Mouse (Mus musculus): ENCODE results near the gene Ptprk. TPM values are rescaled to one million over a fixed set of nuclear protein-coding genes. Genes with fewer than 3 reads are reported as not detected.

Ptprk gene
- polyA plus RNA-seq, 1 experiment: 28.8 TPM

- Histone ChIP-seq H3K36me3 (ENCODE audit: control insufficient read depth, insufficient read depth) (peaks cover 10% of the 10 kb centered on the region), H3K4me3 (no peak overlapping the region), H3K27me3 (ENCODE audit: control insufficient read depth, insufficient read depth, insufficient read length) (no peaks in the 10 kb centered on the region), H3K4me2 (ENCODE audit: low read depth) (no peak overlapping the region), H3K79me2 (ENCODE audit: control insufficient read depth, insufficient read depth) (no peaks in the 10 kb centered on the region), H3ac (ENCODE audit: control insufficient read depth, insufficient read length) (no peak overlapping the region)
- TF ChIP-seq POLR2A (IDR thresholded peaks at IDR 0.05; ENCODE audit: insufficient read length, low read depth) (no peak), E2F4 (IDR thresholded peaks at IDR 0.05; ENCODE audit: insufficient read depth) (no peak), REST (IDR thresholded peaks at IDR 0.05; ENCODE audit: insufficient read depth, insufficient read length) (no peak), MYOG (IDR thresholded peaks at IDR 0.05; ENCODE audit: control insufficient read depth in 1 of 3, insufficient read depth in 1 of 3, insufficient read length in 2 of 3, low read depth in 2 of 3) (no peak), USF1 (IDR thresholded peaks at IDR 0.05; ENCODE audit: low read depth) (no peak), MYOD1 (IDR thresholded peaks at IDR 0.05; ENCODE audit: control insufficient read depth in 1 of 3, insufficient read length in 2 of 3, low read depth in 2 of 3) (no peak), POLR2AphosphoS2 (IDR thresholded peaks at IDR 0.05; ENCODE audit: insufficient read length, low read depth) (no peak), MAX (IDR thresholded peaks at IDR 0.05; ENCODE audit: low read depth) (no peak), TCF12 (IDR thresholded peaks at IDR 0.05; ENCODE audit: insufficient read depth, poor library complexity, severe bottlenecking) (no peak)
These were observed 305.3 kb downstream of the Ptprk start for GRCm38 (mm10) chr10:28379752-28380488.

GRCm38 (mm10) chr10:28387563-28388222 lies 313.1 kb downstream of the Ptprk start:
- Histone ChIP-seq H3K27me3 (ENCODE audit: control insufficient read depth, insufficient read depth, insufficient read length) (no peaks in the 10 kb centered on the region), H3K79me2 (ENCODE audit: control insufficient read depth, insufficient read depth) (no peaks in the 10 kb centered on the region), H3K36me3 (ENCODE audit: control insufficient read depth, insufficient read depth) (peaks cover 16% of the 10 kb centered on the region), H3K4me3 (no peak overlapping the region), H3K4me2 (ENCODE audit: low read depth) (no peak overlapping the region), H3ac (ENCODE audit: control insufficient read depth, insufficient read length) (no peak overlapping the region)
- TF ChIP-seq CEBPB (IDR thresholded peaks at IDR 0.05; ENCODE audit: insufficient read depth, poor library complexity, severe bottlenecking) (no peak), MYOG (IDR thresholded peaks at IDR 0.05; ENCODE audit: control insufficient read depth in 1 of 3, insufficient read depth in 1 of 3, insufficient read length in 2 of 3, low read depth in 2 of 3) (no peak), USF1 (IDR thresholded peaks at IDR 0.05; ENCODE audit: low read depth) (no peak), MYOD1 (IDR thresholded peaks at IDR 0.05; ENCODE audit: control insufficient read depth in 1 of 3, insufficient read length in 2 of 3, low read depth in 2 of 3) (no peak), TCF12 (IDR thresholded peaks at IDR 0.05; ENCODE audit: insufficient read depth, poor library complexity, severe bottlenecking) (no peak), REST (IDR thresholded peaks at IDR 0.05; ENCODE audit: insufficient read depth, insufficient read length) (no peak), POLR2A (IDR thresholded peaks at IDR 0.05; ENCODE audit: insufficient read length, low read depth) (no peak), MAX (IDR thresholded peaks at IDR 0.05; ENCODE audit: low read depth) (no peak), E2F4 (IDR thresholded peaks at IDR 0.05; ENCODE audit: insufficient read depth) (no peak), POLR2AphosphoS2 (IDR thresholded peaks at IDR 0.05; ENCODE audit: insufficient read length, low read depth) (no peak), SRF (IDR thresholded peaks at IDR 0.05; ENCODE audit: control insufficient read depth, insufficient read length, low read depth) (no peak), TCF3 (IDR thresholded peaks at IDR 0.05; ENCODE audit: insufficient read length, low read depth) (no peak)

- Histone ChIP-seq H3K4me3 (no peak overlapping the region), H3K36me3 (ENCODE audit: control insufficient read depth, insufficient read depth) (no peaks in the 10 kb centered on the region), H3K79me2 (ENCODE audit: control insufficient read depth, insufficient read depth) (no peaks in the 10 kb centered on the region), H3ac (ENCODE audit: control insufficient read depth, insufficient read length) (no peak overlapping the region), H3K27me3 (ENCODE audit: control insufficient read depth, insufficient read depth, insufficient read length) (no peaks in the 10 kb centered on the region), H3K4me2 (ENCODE audit: low read depth) (no peak overlapping the region)
- no peak for TF ChIP-seq MAX (IDR thresholded peaks at IDR 0.05; ENCODE audit: low read depth)
- no peak for TF ChIP-seq TCF3 (IDR thresholded peaks at IDR 0.05; ENCODE audit: insufficient read length, low read depth)
- TF ChIP-seq USF1 (IDR thresholded peaks at IDR 0.05; ENCODE audit: low read depth): no peak
- TF ChIP-seq TCF12 (IDR thresholded peaks at IDR 0.05; ENCODE audit: insufficient read depth, poor library complexity, severe bottlenecking): no peak
- no peak for TF ChIP-seq POLR2A (IDR thresholded peaks at IDR 0.05; ENCODE audit: insufficient read length, low read depth)
- no peak for TF ChIP-seq E2F4 (IDR thresholded peaks at IDR 0.05; ENCODE audit: insufficient read depth)
- no peak for TF ChIP-seq MYOD1 (IDR thresholded peaks at IDR 0.05; ENCODE audit: control insufficient read depth in 1 of 3, insufficient read length in 2 of 3, low read depth in 2 of 3)
- TF ChIP-seq SRF (IDR thresholded peaks at IDR 0.05; ENCODE audit: control insufficient read depth, insufficient read length, low read depth): no peak
- TF ChIP-seq MYOG (IDR thresholded peaks at IDR 0.05; ENCODE audit: control insufficient read depth in 1 of 3, insufficient read depth in 1 of 3, insufficient read length in 2 of 3, low read depth in 2 of 3): no peak
- TF ChIP-seq POLR2AphosphoS2 (IDR thresholded peaks at IDR 0.05; ENCODE audit: insufficient read length, low read depth): no peak
- TF ChIP-seq CEBPB (IDR thresholded peaks at IDR 0.05; ENCODE audit: insufficient read depth, poor library complexity, severe bottlenecking): no peak
- no peak for TF ChIP-seq REST (IDR thresholded peaks at IDR 0.05; ENCODE audit: insufficient read depth, insufficient read length)
These were observed 316.5 kb downstream of the Ptprk start for GRCm38 (mm10) chr10:28391168-28391567.

GRCm38 (mm10) chr10:28395610-28396519 lies 321.2 kb downstream of the Ptprk start:
- no peaks in the 10 kb centered on the region for H3K79me2 ChIP-seq (ENCODE audit: control insufficient read depth, insufficient read depth)
- no peak overlapping the region for H3ac ChIP-seq (ENCODE audit: control insufficient read depth, insufficient read length)
- no peaks in the 10 kb centered on the region for H3K36me3 ChIP-seq (ENCODE audit: control insufficient read depth, insufficient read depth)
- no peak overlapping the region for H3K4me2 ChIP-seq (ENCODE audit: low read depth)
- no peaks in the 10 kb centered on the region for H3K27me3 ChIP-seq (ENCODE audit: control insufficient read depth, insufficient read depth, insufficient read length)
- no peak for TF ChIP-seq E2F4 (IDR thresholded peaks at IDR 0.05; ENCODE audit: insufficient read depth)
- no peak for TF ChIP-seq POLR2AphosphoS2 (IDR thresholded peaks at IDR 0.05; ENCODE audit: insufficient read length, low read depth)
- no peak for TF ChIP-seq TCF3 (IDR thresholded peaks at IDR 0.05; ENCODE audit: insufficient read length, low read depth)
- TF ChIP-seq TCF12 (IDR thresholded peaks at IDR 0.05; ENCODE audit: insufficient read depth, poor library complexity, severe bottlenecking): no peak
- TF ChIP-seq MYOD1 (IDR thresholded peaks at IDR 0.05; ENCODE audit: control insufficient read depth in 1 of 3, insufficient read length in 2 of 3, low read depth in 2 of 3): no peak
- no peak for TF ChIP-seq REST (IDR thresholded peaks at IDR 0.05; ENCODE audit: insufficient read depth, insufficient read length)
- no peak for TF ChIP-seq MYOG (IDR thresholded peaks at IDR 0.05; ENCODE audit: control insufficient read depth in 1 of 3, insufficient read depth in 1 of 3, insufficient read length in 2 of 3, low read depth in 2 of 3)
- TF ChIP-seq CEBPB (IDR thresholded peaks at IDR 0.05; ENCODE audit: insufficient read depth, poor library complexity, severe bottlenecking): no peak
- TF ChIP-seq POLR2A (IDR thresholded peaks at IDR 0.05; ENCODE audit: insufficient read length, low read depth): no peak
- no peak for TF ChIP-seq MAX (IDR thresholded peaks at IDR 0.05; ENCODE audit: low read depth)
- TF ChIP-seq USF1 (IDR thresholded peaks at IDR 0.05; ENCODE audit: low read depth): no peak
- no peak for TF ChIP-seq SRF (IDR thresholded peaks at IDR 0.05; ENCODE audit: control insufficient read depth, insufficient read length, low read depth)
- no peak overlapping the region for H3K4me3 ChIP-seq

Measured in myocyte (in vitro differentiated cells).